Mouse (Mus musculus) spleen, postnatal 4 days (tissue): Measurements from ENCODE around the gene Bicra.

Experiments used
- DNase-seq, 2 experiments: peaks; one replicate each; pipeline ENCODE4 v3.0.0; 2022; ENCODE audit warnings: low spot score in 2 of 2

The Bicra gene

DNA sequence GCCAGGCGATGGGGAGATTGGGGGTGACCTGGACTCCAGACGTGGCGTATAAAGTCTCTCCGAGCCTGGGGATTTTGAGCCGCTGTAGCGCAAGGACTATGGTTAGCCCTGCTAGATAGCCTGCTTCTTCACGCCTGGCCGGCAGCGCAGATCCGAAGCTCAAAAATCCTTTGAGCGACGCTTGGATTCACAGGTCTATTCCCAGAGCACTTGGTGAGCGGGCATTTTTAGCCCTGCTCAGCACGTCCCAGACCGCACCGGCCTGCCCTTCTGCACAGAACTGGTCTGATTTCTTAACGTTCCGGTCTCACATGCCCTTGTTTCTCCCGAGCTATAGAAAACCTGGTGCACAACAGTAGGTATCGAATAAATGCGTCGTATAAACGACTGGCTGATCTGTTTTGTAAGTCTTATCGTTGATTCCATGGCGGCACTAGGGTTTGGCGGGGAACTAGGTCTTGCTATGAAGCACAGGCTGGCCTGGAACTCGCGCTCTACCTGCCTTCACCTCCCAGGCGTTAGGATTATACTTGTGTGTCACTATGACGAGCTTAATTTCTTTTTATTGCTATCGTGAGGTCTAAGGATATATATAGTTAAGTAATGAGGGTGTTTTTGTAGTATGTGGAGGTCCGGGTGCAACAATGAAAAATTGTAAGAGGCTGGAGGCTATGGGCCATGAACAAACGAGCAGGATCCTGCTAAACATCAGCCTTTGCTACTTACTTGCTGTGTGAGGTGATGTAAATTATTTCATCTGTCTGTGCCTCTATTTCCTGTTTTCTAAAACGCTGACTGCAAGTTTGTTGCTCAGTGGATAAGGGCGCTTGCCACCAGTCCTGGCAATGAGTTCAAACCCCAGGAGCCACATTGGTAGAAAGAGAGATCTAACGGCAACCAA lies 1.2 kb upstream of the Bicra start:
- DNase-seq, result peak; percentile 44 to 73

DNA sequence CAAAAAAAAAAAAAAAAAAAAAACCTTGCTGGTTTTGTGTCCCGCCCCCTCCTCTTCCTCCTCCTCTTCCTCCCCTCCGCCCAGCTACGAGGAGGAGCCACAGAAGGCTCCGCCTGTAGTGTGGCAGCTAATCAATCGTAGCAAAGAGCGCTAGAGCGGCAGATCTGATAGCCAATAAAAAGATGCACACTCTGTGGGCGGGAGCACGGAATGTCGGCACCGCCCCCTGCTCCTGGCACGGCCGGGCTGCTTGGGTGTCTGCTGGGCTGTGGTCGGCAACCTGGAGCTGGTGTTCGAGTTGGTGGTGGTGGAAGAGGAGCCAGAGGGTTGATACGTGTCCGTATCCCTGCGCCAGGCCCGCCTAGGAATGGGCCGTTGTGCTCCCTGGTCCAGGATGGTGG lies 443 bp upstream of the Bicra start:
- DNase-seq, result peak; percentile 98

DNA sequence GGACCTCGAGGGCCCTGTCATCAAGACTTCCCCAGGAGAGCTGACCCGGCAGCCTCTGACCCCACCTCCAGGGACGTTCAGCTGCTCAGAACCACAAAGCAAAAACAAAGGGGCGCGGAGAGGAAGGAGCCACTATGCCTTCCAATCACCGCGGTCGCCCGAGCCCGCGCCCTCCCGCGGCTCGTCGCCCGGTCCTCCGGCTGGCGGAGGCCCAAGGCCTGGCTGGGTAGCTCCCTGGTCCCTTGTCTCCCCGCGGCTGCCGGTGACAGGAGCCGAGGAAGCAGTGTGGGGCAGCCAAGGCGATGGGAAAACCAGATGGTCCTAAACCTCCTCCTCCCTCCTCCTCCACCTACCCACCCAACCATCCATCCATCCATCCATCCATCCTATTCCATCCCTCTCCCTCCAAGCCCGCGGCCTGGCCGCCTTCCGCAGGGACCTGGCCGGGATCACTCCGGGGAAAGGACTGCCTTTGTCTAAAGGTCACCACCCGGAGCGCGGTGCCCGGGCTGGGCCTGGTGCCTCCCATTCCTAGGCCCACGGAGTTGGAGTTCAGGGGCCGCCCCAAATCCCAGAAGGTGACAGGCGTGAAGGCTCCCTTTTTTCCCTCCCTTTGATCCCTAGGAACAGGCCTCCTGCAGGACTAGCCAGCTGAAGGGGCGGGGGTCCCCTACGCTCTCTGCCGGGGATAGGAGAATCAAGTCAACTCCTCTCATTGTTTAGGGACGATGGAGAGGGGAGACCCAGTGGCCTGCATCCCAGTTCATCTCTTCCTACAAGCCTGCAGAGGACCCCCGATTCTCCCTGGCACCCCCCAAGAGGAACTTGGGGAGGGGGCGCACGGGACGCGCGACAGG lies 1.0 kb downstream of the Bicra start:
- DNase-seq, result peak; percentile 77 to 88

DNA sequence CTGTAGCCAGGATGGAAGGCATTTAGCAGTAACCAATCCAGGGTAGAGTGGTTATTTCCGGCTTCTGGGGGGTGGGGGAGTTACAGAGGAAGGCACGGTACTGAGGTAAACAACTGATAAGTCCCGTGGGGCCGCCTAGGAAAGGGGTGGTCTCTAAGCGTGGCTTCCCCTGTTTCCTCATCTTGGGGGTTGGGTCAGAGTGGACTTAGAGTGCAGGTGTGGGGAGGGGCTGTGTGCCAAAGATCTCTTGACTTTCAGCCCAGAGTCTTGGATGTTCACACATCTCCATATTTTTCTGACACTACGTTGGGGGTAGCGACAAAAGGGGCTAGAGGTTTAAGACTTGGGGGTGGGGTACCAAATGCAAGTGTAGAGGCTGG lies 1.6 kb downstream of the Bicra start:
- DNase-seq, result peak; percentile 78 to 84

DNA sequence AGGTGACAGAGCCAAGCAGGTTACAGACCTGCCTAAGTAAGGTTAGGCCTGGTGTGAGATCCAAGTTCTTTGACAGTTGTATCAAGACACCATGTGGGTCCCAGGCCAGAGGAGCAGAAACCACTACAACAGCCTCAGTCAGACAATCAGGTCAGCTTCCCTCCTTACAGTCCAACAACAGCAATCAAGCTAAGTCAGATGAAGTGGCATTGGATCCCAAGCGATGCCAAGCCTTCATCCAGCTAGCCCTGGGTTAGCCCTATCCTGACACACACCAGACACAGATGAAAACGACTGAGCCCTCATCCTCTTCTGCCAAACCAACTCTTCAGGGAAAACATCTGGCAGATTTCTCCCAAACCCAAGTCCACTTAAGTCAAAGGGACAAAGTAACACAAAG lies 2.2 kb downstream of the Bicra start:
- DNase-seq, result peak in 1 of 2 experiments; percentile 62

DNA sequence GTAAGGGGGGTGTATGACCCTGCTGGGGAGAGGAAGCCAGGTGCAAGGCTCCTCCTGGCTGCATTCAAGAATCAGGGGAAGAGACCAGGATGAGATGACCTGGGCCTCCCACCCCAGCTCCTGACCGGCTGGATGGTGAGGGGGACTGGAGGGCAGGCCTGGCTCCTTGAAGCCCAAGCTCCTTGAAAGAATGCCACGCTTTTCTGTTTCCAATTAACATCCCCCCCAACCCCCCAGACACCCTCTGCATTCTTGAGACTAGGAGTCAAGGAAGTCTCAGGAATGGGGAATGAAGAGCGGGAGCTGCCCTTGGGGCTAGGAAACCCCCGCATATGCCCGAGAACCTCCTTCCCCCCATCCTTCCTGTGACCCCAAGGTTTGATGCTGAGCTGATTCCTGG lies 3.2 kb downstream of the Bicra start:
- DNase-seq, result no peak

DNA sequence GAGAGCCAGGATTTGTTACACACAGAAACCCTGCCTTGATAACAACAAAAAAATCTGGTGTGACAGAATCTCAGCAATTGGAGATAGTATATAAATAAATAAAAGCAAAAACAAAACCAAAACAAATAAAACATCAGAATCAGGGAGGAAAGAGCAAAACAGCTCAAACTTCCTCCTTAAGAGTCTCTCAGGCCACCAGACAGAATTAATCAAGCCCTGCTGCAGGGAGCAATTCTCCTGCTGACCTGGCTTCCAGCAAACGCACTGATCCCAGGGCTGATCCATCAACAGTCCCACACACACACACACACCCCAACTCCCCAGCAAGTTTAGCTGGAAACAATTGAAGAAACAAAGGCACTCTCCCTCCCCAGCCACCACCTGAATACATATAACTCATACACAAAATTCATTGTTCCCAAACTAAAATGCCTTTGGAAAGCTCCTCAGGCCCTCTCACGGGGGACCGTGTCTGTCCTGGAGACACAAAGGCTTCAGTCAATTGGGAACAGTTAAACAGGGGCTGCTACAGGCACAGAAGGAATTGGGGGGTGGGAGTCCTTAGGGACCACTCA lies 3.8 kb downstream of the Bicra start:
- no peak for DNase-seq

DNA sequence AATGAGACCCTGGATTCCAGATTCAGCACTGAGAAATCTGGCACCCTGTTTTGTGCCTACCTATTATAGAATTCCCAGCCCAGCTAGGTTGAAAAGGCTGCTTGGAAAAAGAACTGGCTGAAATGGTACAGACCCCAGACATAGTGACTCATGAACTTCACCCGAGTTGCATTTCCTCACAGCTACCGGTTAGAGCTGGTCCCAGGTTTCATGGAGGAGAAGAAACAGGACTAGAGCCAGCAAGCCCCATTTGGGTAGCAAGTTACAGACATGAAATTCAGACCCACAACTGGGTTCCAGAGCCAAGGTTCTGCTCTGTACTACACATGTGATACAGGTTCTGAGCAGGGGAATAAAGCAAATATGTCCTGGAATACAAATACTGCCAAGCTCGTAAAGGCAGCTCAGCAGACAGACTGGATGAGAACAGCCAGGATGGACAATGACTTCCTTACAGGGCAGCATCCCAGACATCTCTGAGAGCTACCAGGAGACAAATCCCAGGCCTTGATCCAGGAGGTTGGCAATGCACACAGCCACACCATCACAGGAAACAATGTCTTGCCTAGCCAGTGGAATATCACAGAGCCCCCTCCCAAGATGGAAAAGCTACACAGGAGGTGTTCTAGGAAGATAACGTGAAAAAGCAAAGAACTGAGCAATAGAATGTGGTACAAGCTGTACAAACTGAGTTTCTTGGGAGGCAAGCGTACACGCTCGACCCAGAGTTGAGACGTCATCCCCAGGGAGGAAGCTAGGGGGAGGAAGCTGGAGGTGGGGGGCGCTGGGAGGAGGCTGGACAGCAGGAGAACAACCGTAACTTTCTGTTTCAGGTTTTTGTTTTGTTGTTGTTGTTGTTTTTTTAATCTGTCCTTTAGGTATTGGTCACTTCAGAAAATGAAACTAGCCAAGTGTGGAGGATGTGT lies 4.6 kb downstream of the Bicra start:
- no peak for DNase-seq

DNA sequence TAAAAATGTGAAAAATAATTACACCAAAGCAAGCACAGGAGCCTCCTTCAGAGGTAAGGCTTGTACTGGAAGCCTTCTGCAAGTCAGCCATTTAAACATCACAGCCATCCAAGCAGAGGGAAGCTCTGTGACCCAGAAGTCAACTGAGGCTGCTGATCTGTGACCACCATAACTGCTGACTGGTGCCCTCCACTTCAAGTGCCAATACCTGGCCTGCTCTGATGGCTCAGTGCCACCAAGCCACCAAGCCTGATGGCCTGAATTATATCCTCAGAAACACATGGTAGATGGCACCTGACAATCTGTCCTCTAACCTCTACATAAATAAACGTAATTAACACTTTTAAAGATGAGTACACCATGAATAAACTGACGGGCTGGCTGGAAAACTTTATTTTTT lies 6.5 kb downstream of the Bicra start:
- no peak for DNase-seq

DNA sequence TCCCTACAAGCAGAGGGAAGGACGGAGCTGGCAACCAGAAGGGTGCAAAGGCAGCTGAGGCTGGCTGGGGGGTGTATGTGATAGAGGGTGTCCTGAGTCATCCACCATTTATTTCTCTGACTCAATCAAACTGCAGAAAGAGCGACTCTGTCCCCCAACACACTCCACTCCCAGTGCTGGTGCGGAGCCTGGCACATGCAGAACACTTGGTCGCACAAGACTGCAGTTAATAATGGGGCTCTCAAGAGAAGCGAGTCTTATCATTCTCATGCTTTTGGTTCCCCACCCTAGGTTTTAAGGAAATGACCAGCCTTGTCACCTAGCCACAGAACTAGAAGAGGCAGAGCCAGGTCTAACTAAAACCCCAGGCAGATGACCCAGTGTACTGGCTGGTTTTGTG lies 8.4 kb downstream of the Bicra start:
- no peak for DNase-seq

DNA sequence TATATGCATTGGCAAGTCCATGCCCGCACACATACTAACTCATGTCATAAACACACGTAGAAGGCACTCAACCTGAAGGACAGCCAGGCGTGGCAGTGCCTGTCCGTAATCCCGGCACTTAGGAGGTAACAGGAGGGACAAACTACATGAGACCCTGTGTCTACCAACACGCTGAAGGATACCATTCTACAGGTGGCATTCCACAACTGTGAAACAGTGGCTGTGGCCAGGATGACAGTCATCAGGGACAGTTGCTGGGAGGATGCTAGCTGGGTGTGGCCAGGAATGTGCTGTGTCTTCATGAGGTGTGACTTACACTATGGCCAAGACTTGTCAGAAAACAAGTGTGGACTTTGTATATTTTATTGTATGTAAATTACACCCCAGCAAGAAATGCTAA lies 10.7 kb downstream of the Bicra start:
- DNase-seq, result no peak

DNA sequence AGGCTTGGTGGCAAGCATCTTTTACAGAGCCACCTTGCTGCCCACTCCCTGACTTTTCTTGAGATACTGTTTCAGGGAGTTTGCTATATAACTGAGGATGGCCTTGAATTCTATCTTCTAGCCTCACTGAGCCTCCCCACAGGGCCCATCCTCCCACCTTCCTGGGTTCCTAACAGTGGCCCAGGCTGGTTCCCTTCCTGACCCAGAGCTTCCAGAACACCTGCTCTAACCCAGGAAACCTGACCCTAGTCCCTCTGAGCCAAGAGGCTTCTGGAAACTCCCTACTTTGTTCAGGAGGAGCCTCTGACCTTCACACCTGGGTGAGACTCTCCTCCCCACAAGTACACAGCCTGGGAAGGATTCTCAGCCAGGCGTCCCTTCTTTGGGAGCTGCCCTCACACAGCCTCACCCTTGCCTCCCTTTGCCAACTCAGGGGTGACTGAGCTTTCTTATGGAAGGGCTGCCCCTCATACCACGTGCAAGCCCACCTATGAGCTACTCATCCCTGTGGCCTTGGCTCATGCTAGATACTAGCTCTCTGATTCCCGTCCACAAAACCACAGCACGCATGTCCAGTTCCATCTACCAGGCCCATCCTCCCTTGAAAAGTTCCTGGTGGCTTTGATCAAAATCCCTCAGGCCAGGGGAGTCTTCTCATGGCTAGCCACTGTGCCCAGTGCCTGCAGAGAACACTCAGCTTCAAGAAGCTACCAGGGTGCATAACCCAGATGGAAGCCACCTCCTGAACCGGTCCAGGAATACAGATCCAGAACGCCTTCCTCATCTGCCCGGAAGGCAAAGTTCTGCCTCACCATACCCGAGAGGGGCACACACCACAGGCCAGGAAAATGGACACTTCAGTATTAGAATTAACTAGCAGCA lies 13.9 kb downstream of the Bicra start:
- no peak for DNase-seq

DNA sequence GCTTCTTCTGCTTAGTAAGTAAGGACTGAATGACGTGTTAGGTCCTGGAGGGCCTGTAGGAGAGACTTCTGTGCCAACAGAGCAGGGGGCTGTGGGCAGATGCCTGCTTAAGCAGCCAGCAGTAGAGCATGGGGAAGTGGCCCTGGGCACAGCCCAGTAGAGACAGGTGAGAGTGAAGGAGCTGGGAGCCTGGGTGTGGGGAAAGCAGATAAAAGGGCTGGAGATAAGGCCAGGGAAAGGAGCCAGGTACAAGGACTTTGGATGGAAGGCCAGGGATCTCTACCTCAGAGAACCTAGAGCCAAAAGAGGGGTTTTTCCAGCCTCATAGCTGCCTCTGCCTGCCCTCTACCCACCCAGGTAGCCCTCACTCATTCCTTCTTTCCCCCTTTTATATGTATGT lies 14.7 kb downstream of the Bicra start:
- no peak for DNase-seq

DNA sequence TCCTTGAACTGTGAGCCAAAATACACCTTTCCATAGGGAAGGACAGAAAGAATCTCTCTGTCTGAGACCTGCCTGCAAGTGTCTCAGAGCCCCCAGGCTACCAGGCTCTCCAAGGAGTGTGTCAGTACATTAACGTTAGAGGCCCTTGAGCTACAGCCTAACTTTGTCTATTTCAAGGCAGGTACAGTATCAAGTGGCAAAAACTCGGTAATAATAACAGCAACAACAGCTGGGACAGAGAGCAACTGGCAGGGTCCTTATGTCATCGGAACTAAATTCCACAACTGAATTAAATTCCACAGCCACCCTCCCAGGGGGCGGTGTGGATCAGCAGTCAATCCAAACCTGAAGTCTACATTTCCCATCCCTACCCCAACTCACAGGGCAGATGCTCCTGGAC lies 16.6 kb downstream of the Bicra start:
- DNase-seq, result no peak

DNA sequence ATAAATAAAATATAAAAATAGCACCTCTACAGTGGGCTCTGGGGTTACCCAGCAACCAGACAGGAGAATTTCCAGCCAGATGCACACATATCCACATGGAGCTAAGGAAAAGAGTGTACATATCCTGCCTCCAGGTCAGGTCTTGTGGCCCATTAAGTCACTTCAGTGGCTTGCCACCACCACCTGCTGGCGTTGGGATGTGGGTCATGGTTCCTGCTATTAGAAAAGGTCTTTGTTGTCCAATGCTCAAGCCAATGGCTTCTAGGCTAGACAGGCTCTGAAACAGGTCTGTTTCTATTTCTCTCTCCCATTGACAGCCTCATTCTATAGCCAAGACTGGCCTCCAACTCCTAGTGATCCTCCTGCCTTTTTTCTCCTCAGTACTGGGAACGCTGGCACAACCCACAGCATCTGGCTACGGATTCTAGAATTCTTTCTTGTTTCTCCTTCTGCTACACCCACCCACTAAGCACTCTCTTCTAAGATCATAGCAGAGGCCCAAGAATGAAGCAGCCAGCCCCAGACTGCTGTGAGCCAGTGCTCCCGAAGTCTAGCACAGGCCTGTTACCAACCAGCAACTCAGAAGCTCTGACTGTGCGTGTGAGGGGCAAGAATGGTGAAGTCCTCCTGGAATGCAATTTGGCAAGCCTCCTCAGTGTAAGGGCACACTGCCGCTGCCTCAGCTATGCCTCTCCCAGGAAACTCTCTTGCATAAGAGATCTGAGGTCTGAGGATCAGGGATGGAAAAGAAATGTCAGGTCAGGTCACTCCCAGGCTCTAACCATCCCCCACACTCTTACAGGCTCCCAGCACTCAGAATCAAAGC lies 19.4 kb downstream of the Bicra start:
- DNase-seq, result no peak

DNA sequence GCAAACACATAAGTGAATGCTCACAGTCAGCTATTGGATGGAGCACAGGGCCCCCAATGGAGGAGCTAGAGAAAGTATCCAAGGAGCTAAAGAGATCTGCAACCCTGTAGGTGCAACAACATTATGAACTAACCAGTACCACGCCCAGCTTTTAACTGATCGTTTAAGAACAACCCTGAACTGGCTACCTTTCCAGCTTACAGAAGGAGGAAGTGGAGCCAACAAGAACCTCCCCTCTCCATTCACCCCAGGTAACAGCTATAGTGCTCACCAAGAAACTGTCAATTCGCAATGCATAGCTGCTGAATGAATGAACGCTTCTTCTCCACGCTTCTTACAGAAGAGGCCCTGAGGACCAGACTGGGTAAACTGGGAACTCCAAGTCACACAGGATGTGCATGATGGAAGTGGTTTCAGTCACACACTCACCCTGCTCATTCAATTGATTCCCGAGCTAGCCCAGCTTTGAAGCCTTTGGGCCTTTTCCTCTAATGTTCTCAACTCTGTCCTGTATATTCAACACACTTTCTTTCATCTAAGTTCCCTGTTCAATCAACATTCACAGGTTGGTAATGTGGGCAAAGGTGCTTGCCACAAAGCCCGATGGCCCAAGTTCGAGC lies 23.0 kb downstream of the Bicra start:
- no peak for DNase-seq

DNA sequence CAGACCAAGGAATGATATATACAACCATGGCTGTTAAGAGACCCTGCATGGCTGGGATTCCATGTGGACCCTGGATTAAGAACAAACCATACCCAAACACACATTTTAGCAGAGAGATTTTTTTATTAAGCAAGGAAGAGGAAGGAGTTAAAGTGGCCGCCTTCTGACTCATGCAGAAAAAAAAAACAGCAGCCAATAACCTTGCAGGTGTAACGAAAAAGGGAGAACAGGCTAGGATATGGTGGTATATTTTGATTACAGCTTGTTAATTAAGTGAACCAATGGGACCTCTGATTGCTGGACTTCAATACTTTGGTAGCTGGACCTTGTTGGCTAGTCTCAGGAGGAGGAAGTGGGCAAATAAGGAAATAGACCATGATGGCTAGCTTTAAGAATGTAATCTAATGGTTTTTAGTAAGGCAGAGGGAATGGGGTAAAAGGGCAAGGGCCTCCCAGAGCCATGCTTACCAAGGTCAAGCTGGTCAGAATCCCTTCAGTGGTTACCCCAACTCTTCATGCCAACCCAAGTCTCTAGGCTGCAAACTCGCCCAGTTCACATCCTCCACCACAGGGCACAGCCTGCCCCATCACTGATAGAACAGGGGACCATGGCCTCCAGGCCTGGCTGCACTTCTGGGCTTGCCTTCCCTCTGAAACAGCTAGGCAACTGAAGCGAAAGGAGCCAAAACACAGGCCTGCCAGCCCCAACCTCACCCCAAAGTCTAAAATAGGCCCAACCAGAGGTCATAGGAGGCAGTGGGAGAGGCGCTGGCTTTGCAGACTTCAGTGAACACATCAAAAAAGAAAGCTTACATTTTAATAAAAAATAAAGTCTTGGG lies 28.2 kb downstream of the Bicra start:
- no peak for DNase-seq
